7 mouse cellular contexts compared by ENCODE assay signal in the genomic region with DNA sequence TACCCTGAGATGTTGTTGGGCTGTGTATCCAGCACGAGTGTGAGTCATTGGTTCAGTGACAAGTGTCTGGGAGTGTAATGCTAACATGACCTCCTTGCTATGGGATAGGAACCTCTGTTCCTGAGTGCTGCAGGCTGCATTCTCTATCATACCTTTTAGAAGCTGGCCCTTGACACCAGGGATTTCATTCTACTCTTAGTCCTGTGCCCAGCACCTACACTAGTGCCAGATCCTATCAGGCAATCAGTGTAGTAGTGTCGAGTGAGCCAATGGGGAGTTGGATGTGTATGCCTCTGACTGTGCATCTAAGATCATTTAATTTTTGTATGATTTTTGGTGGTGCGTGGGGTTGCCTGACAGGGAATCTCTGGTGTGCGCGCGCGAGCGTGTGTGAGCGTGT. TPM values are rescaled to one million over a fixed set of nuclear protein-coding genes. Genes with fewer than 3 reads are reported as not detected.
A peak's percentile ranks its signal among the peaks of the same experiment; 100 is the strongest.
DNase-seq lines count a peak whose midpoint lies in the region; ATAC-seq lines count a peak whose summit lies in the region.

No protein-coding gene starts in this region.

- no peak for DNase-seq in liver, embryonic 13.5 days
- DNase-seq in liver, embryonic 11.5 days (ENCODE audit: low spot score) = no peak
- peak; percentile 3 for DNase-seq in induced T-regulatory cell, adult 2 months (ENCODE audit: low read depth)
- no peak for DNase-seq in embryo, embryonic 9.5 days (ENCODE audit: extremely low spot score)
- DNase-seq in cerebellum, postnatal 4 days (ENCODE audit: low spot score in 2 of 2) = no peak

- no peaks in the 10 kb centered on the region for H3K9me3 ChIP-seq in liver, embryonic 13.5 days (replicated peaks)
- no peaks in the 10 kb centered on the region for H3K9me3 ChIP-seq in liver, embryonic 11.5 days (ENCODE audit: control insufficient read depth, low read length)
- H3K9me3 ChIP-seq in forebrain, embryonic 12.5 days = no peaks in the 10 kb centered on the region
- H3K9me3 ChIP-seq in neural tube, embryonic 15.5 days (replicated peaks) = no peaks in the 10 kb centered on the region

- no peak overlapping the region for H3K9ac ChIP-seq in liver, embryonic 13.5 days
- no peak overlapping the region for H3K9ac ChIP-seq in liver, embryonic 11.5 days (ENCODE audit: low read depth, low read length)
- H3K9ac ChIP-seq in forebrain, embryonic 12.5 days = 0 out of 2 replicates have a peak overlapping the region, but pooled peaks have one; percentile 68
- H3K9ac ChIP-seq in neural tube, embryonic 15.5 days (replicated peaks) = peak overlapping the region; percentile 78

- H3K4me3 ChIP-seq in liver, embryonic 13.5 days (replicated peaks) = no peak overlapping the region; the same call in 1 of the 2 replicates
- no peak overlapping the region for H3K4me3 ChIP-seq in liver, embryonic 11.5 days (ENCODE audit: low read depth, low read length)
- peak overlapping the region; percentile 76 for H3K4me3 ChIP-seq in forebrain, embryonic 12.5 days (replicated peaks)
- H3K4me3 ChIP-seq in neural tube, embryonic 15.5 days (replicated peaks) = peak overlapping the region; percentile 62

- H3K36me3 ChIP-seq in liver, embryonic 13.5 days = no peaks in the 10 kb centered on the region
- no peaks in the 10 kb centered on the region for H3K36me3 ChIP-seq in liver, embryonic 11.5 days (ENCODE audit: control insufficient read depth, insufficient read depth, low read length)
- H3K36me3 ChIP-seq in forebrain, embryonic 12.5 days (replicated peaks) = no peaks in the 10 kb centered on the region
- H3K36me3 ChIP-seq in neural tube, embryonic 15.5 days = no peaks in the 10 kb centered on the region

- whole genome bisulfite sequencing in liver, embryonic 13.5 days (ENCODE audit: insufficient replicate concordance) = 14% methylated on average over 9 of the region's 9 CpGs
- 12% methylated on average over 9 of the region's 9 CpGs for WGBS in liver, embryonic 11.5 days
- 11% methylated on average over 9 of the region's 9 CpGs for WGBS in forebrain, embryonic 12.5 days
- 4% methylated on average over 9 of the region's 9 CpGs for WGBS in neural tube, embryonic 15.5 days

- peaks cover 8% of the 10 kb centered on the region; the same call in 1 of the 2 replicates for H3K4me1 ChIP-seq in liver, embryonic 13.5 days (replicated peaks)
- peaks cover 5% of the 10 kb centered on the region; the same call in 1 of the 2 replicates for H3K4me1 ChIP-seq in liver, embryonic 11.5 days (replicated peaks; ENCODE audit: control insufficient read depth, insufficient read depth, low read length)
- H3K4me1 ChIP-seq in forebrain, embryonic 12.5 days = peaks cover 50% of the 10 kb centered on the region
- H3K4me1 ChIP-seq in neural tube, embryonic 15.5 days = peaks cover 53% of the 10 kb centered on the region

- peaks cover 63% of the 10 kb centered on the region for H3K27me3 ChIP-seq in liver, embryonic 13.5 days
- peaks cover 68% of the 10 kb centered on the region for H3K27me3 ChIP-seq in liver, embryonic 11.5 days (replicated peaks; ENCODE audit: control insufficient read depth, insufficient read depth, low read length)
- H3K27me3 ChIP-seq in forebrain, embryonic 12.5 days = peaks cover 71% of the 10 kb centered on the region
- H3K27me3 ChIP-seq in neural tube, embryonic 15.5 days (replicated peaks) = 0 out of 2 replicates have a peak, but pooled peaks cover 5% of the 10 kb centered on the region

- H3K27ac ChIP-seq in liver, embryonic 13.5 days = no peak overlapping the region
- no peak overlapping the region for H3K27ac ChIP-seq in liver, embryonic 11.5 days (ENCODE audit: low read depth, low read length)
- H3K27ac ChIP-seq in forebrain, embryonic 12.5 days = peak overlapping the region; percentile 42; the same call in 1 of the 2 replicates
- peak overlapping the region; percentile 96 for H3K27ac ChIP-seq in neural tube, embryonic 15.5 days (replicated peaks)

- H3K4me2 ChIP-seq in liver, embryonic 13.5 days = 0 out of 2 replicates have a peak overlapping the region, but pooled peaks have one; percentile 50
- no peak overlapping the region; the same call in 1 of the 2 replicates for H3K4me2 ChIP-seq in liver, embryonic 11.5 days
- peak overlapping the region; percentile 72 for H3K4me2 ChIP-seq in forebrain, embryonic 12.5 days
- peak overlapping the region; percentile 90 for H3K4me2 ChIP-seq in neural tube, embryonic 15.5 days

- ATAC-seq in liver, embryonic 13.5 days (ENCODE audit: low read depth) = no peak
- ATAC-seq in liver, embryonic 11.5 days (replicated peaks; ENCODE audit: low FRiP score) = no peak
- ATAC-seq in forebrain, embryonic 12.5 days (ENCODE audit: low FRiP score) = no peak; the same call in 1 of the 2 replicates
- ATAC-seq in neural tube, embryonic 15.5 days (ENCODE audit: low FRiP score) = peak; percentile 5

RNA-seq across cellular contexts. Expression of a gene that starts 0.5 kb away (rescaled TPM):
- 1.8 and 2.4 TPM in 2 replicates for polyA plus RNA-seq in liver, embryonic 13.5 days (2015; fragmentation: Nextera tagmentation; extraction: Ambion mirVana)
- 9.4 and 11.8 TPM in 2 replicates for polyA plus RNA-seq in liver, embryonic 11.5 days (2014; fragmentation: Nextera tagmentation; extraction: Ambion mirVana)
- polyA plus RNA-seq in forebrain, embryonic 12.5 days (2016; fragmentation: Nextera tagmentation; extraction: Ambion mirVana) = 352 and 405 TPM in 2 replicates
- 679 and 807 TPM in 2 replicates for polyA plus RNA-seq in neural tube, embryonic 15.5 days (2015; fragmentation: Nextera tagmentation; extraction: Ambion mirVana)

Comparison
In these comparisons a context has a peak if more than half of its experiments do, and no peak if none do; other contexts are left out.
1. H3K27ac ChIP-seq: peak in forebrain, embryonic 12.5 days (single experiment) and neural tube, embryonic 15.5 days (single experiment); none in liver, embryonic 13.5 days (single experiment) and liver, embryonic 11.5 days (single experiment).
2. H3K4me3 ChIP-seq: peak in forebrain, embryonic 12.5 days (single experiment) and neural tube, embryonic 15.5 days (single experiment); none in liver, embryonic 13.5 days (single experiment) and liver, embryonic 11.5 days (single experiment).
3. H3K9ac ChIP-seq: peak in forebrain, embryonic 12.5 days (single experiment) and neural tube, embryonic 15.5 days (single experiment); none in liver, embryonic 13.5 days (single experiment) and liver, embryonic 11.5 days (single experiment).
4. RNA of a gene that starts 0.5 kb away (polyA plus RNA-seq): 679 to 807 TPM in neural tube, embryonic 15.5 days and 352 to 405 TPM in forebrain, embryonic 12.5 days; 9.4 to 11.8 TPM in liver, embryonic 11.5 days and 1.8 to 2.4 TPM in liver, embryonic 13.5 days; every median in the first group is over 10 times any median in the second.